Mouse (Mus musculus) thymus, postnatal 25 days (tissue): ENCODE data around the gene Sgta.

Experiments
- DNase-seq: peaks from one replicate; pipeline ENCODE4 v3.0.0; 2022

Gene Sgta

DNA sequence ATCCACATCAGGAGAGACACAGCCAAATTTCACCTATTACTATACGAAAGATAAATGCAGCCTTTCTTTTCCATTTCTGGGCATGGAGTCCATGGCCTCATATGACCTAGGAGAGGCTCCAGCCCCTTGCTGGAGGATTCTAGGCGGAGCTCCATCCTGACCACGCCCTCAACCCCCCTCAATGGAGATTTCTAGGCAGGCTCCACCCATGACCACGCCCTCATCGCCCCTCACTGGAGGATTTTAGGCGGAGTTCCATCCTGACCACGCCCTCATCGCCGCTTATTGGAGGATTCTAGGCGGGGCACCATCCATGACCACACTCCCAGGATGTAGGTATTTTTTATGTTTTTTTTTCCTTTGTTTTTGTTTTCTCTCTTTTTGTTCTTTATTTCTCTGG lies 41.7 kb downstream of the Sgta start:
- no peak for DNase-seq

DNA sequence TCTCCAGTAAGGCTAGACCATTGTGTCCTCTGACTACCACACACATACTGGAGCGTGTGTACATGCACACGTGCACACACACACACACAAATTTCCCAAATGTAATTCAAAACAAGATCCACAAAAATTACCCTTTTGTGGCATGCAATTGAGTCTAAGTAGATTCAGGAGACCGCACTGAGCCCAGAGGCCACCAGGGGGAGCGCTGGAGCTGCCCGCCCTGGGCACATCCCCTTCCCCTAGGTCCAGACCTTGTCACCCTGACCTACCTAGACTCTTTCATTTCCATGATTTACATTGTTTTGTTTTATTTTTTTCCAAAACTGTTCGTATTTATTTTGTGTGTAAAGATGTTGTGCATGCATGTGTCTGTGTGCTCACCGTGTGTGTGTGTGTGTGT lies 43.3 kb downstream of the Sgta start:
- DNase-seq = peak; percentile 79

DNA sequence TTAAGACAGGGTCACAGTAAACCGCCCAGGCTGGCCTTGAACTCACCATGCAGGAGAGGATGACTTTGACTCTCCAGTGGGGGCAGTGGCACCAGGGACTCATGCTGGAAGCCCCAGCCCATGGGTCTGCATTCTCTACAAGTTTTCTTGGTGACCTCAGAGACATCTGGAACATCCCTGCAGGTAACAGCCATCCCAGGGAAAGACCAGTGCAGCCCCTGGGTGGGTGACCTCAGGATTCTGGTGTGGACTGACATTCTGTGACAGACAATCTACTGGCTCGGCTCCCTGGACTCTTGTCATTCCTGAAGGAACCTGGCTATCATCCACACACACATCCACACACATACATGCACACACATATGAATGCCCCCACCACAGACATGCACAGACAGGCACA lies 44.3 kb downstream of the Sgta start:
- DNase-seq = no peak

DNA sequence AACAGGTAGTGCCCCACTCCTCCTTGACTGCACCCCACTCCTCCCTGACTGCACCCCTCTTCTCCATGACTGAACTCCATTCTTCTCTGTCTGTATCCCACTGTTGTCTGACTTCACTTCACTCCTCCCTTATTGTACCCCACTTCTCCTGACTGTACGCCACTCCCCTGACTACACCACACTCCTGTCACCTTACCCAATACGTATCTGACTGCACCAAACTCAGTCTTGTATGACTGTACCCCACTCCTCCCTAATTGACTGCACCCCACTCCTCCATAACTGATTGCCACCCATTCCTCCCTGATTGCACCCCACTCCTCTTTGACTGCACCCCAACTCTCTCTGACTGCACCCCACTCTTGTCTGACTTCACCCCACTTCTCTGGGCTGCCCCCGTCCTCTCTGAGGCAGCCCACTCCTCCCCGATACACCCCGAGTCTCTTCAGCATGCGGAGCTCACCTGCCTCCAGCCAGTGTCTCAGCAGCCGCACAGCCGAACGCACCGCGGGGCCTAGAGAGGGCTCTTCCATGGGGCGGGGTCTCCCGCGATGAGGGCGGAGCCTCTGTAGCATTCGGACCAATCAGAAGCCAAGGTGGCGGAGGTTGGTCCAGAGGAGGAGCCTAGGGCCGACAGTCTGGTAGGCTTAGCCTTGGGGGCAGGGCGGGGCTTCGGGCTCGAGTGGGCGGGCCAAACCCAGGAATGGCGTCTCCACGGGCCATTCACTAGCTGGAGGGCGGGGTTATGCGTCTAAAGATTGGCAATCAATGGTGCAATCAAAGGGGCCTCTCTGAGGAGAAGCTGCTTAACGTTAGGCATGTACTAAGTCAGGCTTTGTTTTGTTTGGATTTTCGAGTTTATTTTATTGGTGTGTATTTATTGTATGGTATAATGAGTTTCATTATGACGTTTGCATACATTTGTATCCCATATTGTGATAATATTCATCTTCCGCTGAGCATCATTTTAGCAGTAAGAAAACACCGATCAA lies 45.3 kb downstream of the Sgta start, which contains the start of gene Gng7:
TSS of gene Gng7 (minus strand) at position 553 of the 992 bp plus-strand sequence.
- DNase-seq = peak; percentile 86

GRCm38 (mm10) chr10:81010851-81011250 lies 49.1 kb downstream of the Sgta start:
- DNase-seq = no peak

GRCm38 (mm10) chr10:81007240-81007639 lies 52.7 kb downstream of the Sgta start:
- no peak for DNase-seq

DNA sequence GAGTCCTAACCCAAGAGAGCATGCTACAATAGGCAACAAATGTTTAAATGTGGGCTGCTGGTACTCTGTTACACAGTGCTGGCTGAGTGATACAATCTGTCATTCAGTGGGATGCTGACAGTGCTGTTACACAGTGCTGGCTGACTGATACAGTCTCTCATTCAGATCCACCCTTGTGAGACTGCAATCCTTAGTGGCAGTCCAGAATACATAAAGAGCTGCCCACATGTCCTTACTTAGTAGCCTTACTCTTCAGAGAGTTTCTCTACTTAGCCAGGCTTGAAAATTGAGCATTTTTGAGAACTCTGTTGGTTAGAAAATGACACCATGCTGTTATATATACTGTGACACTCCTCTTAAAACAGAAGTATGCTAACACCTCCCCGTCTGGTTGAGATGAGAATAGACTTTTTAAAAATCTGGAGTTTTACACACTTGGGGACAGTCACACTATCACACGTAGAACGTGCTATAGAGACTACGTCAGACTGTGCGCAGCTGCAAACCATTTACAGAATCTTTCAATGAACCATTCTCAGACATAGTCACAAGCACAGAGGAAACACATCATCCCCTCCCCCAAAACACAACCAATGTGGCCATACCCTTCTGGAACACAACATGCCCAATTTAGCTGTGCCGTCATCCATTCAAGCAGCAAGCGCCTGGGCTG lies 53.8 kb downstream of the Sgta start:
- DNase-seq = no peak

DNA sequence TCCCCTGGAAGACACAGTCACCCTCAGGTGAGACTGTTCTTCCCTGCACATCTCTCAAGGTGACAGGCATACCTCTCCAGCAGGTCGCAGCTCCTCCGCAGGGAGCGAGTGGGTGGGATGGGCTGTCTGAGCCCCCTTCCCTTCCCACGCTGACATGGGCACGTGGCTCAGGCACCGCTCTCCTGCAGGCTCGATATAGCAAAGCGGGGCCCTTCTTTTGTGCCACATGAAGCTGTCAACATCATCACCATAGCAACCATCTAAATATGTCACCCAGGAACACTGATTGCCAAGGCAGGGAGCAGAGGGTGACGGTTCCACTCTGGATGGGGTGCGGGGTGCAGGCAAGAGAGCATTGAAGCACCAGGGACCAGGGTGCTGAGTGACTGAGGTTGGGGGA lies 58.8 kb downstream of the Sgta start:
- no peak for DNase-seq

- no peak for DNase-seq
Measured at GRCm38 (mm10) chr10:81000197-81001062, 59.6 kb downstream of the Sgta start.

DNA sequence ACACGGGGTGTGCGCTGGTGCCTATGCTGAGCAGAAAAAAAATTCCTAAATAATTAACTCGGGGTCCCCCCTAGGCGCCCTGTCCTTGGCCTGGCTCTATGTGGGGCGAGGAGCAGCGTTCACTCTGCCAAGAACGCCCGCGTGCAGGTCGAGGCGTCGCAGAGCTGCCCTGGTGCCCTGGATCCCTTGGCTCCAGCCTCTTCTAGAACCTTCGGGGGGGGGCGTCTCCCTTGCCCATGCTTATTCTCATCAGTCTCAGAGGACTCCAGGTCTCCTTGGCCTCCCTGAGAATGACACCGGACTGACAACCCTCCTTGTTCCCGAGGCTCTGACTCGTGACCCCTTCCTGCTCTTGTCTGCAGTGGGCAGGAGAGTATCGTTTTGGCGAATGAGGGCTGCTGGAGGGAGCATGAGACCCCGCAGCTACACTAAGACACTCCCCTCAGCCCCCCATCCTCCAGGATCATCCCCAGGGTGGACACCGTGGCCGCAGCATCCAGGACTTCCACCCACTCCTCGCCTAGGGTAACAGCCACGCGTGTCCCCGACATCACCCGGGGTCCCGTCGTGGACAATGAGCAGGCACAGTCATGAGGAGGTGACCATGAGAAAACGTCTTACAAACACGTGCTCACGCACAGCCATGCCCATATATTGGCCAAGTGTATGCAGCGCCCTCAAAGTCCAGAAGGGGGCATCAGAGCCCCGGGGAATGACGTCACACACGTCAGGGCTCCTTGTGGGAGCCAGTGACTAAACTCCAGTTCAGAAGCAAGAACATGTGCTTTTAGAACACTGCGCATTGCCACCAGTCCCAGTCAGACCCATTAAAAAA lies 60.4 kb downstream of the Sgta start:
- DNase-seq = peak; percentile 89

- peak; percentile 71 for DNase-seq
Measured at GRCm38 (mm10) chr10:80998778-80999177, 61.2 kb downstream of the Sgta start.

DNA sequence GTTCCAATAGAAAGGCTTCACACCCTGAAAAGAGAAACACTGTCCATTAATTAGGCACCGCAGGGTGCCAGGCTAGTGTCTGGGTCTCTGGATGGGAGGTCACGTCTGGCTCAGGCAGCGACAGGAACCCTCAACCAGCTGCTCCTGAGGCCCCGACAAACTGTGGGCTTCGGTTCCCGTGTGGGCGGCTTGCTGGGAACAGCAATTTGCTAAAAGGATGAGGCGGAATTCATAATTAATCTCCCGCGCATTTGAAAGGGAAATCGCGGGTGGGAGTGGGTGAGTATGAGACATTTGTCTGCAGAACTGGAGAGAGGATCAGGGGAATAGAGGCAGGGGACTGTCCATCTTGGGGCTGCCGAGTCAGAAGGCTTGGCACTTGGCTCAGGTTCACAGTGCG lies 62.0 kb downstream of the Sgta start:
- DNase-seq = no peak

DNA sequence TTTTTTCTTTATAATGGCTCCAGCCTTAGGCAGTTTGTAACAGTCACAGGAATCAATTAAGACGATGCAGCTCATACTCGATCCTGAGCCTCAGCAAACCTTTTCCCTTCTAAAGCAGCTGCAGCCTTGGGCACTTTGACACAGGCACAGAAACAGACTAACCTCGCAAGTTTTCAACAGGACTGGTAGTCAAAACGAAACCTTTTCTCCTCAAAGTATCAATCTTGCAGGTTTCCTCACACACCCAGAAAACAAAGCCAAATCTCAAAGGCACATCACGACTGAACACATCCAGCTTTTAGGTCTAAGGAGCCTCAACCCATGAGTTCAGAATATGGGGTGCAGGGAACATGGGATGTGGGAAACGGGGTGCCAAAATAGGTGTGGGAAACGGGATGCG lies 62.6 kb downstream of the Sgta start:
- DNase-seq = no peak

- no peak for DNase-seq
Measured at GRCm38 (mm10) chr10:80996501-80996900, 63.5 kb downstream of the Sgta start.

DNA sequence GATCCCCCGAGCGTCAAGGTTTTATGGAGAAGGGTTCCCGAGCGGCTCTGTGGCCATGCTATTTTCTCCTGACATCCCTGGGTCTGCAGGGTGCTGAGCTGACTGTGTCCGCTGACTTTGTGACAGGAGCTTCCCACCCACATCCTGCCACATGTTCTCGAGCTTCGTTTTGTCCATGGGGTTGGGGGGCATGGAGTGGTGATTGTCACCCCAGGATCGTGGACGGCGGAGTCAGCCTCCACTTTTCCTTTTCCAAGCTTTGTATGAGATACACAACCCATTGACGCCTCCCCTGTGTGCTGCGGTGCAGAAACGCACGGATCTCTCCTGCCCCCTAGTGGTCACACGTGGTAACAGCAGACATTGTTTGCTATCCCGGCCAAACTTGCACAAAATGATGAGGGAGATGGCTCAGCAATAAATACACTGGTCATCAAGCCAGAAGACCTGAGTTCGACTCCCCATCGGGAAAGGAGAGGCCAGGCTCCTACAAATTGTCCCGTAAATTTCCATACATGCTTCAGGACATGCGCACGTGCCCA lies 64.8 kb downstream of the Sgta start:
- DNase-seq = peak; percentile 80

DNA sequence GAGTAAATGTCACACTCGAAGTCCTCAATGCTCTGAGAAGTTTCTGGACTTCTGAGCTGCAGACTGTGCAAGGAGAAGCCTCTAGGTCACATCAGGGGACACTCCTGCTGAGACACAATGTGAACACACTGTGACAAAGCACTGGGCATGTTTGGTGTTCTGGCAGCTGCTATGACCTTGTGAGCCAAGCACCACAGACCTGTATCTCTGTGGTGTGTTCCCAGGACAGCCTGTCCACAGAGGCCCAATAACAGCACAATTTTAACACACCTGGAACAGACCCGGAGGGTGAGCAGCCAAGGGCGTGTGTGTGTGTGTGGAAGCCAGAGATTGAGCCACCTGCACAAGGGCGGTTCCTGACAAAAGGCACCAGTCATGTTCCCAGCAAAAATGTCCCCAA lies 65.4 kb downstream of the Sgta start:
- DNase-seq = no peak
